Mouse (Mus musculus) thymus, adult 2 months (tissue): ENCODE data around the gene Grxcr1. TPM values are rescaled to one million over a fixed set of nuclear protein-coding genes. Genes with fewer than 3 reads are reported as not detected.

Experiments
- DNase-seq: peaks from one replicate; pipeline ENCODE4 v3.0.0; 2021
- H3K27ac ChIP-seq: fragments of 200-500 bp; 2 replicates; pipeline ENCODE4 v1.5.1; 2012; ENCODE audit warnings: low read length, control low read depth; ENCODE audit not compliant: control insufficient read depth, insufficient read depth
- H3K27me3 ChIP-seq: fragments of 200-500 bp; 2 replicates; pipeline ENCODE4 v1.6.1; 2012; ENCODE audit warnings: mild to moderate bottlenecking, low read length, moderate library complexity, mixed read lengths; ENCODE audit not compliant: control insufficient read depth, insufficient read depth
- H3K36me3 ChIP-seq: fragments of 200-500 bp; 2 replicates; pipeline ENCODE4 v1.6.1; 2012; ENCODE audit warnings: mild to moderate bottlenecking, low read length, moderate library complexity; ENCODE audit not compliant: control insufficient read depth, insufficient read depth
- H3K4me1 ChIP-seq: fragments of 200-500 bp; replicated peaks from 2 replicates; pipeline ENCODE4 v1.6.1; 2012; ENCODE audit warnings: low read length; ENCODE audit not compliant: control insufficient read depth, insufficient read depth
- H3K4me3 ChIP-seq: fragments of 200-500 bp; 2 replicates; pipeline ENCODE4 v1.5.1; 2012; ENCODE audit warnings: mild to moderate bottlenecking, low read length, control low read depth, moderate library complexity; ENCODE audit not compliant: control insufficient read depth, insufficient read depth
- CTCF ChIP-seq: fragments of 200-500 bp; IDR thresholded peaks from 2 replicates; pipeline ENCODE4 v1.5.1; 2012; ENCODE audit warnings: mild to moderate bottlenecking, control low read depth, low read length, moderate library complexity, borderline replicate concordance; ENCODE audit not compliant: control insufficient read depth, poor library complexity, insufficient read depth; ENCODE audit errors: extremely low read depth
- POLR2A ChIP-seq: fragments of 200-500 bp; IDR thresholded peaks from 2 replicates; pipeline ENCODE4 v1.6.1; 2012; ENCODE audit warnings: mild to moderate bottlenecking, low read length, control low read depth, moderate library complexity; ENCODE audit not compliant: control insufficient read depth, poor library complexity, insufficient read depth; ENCODE audit errors: extremely low read depth
- WGBS: fragments of 180-500 bp; shearing (Covaris S2); methylation state at CpG from one replicate; pipeline ENCODE4 v1.1.7; 2018; 5-methylcytosine and 5-hydroxymethylcytosine counted together
- polyA plus RNA-seq: library from polyadenylated mRNA; depleted of rRNA; stranded (reverse); fragments of >200 nt; gene quantifications from 2 replicates; pipeline ENCODE4 v1.2.3, GENCODE M21; 2012

Grxcr1 gene
- polyA plus RNA-seq, 1 experiment: not detected

GRCm38 (mm10) chr5:68070308-68070707 lies 38.7 kb downstream of the Grxcr1 start:
- Histone ChIP-seq H3K27ac (no peak overlapping the region), H3K4me1 (no peaks in the 10 kb centered on the region), H3K4me3 (no peak overlapping the region), H3K36me3 (no peaks in the 10 kb centered on the region), H3K27me3 (no peaks in the 10 kb centered on the region)
- TF ChIP-seq CTCF (no peak), POLR2A (no peak)
- WGBS: 96% methylated on average over 3 of the region's 3 CpGs
- no peak for DNase-seq

GRCm38 (mm10) chr5:68071857-68072256 lies 40.2 kb downstream of the Grxcr1 start:
- TF ChIP-seq POLR2A: no peak
- TF ChIP-seq CTCF: no peak
- WGBS: 94% methylated on average over 4 of the region's 4 CpGs
- H3K4me3 ChIP-seq: no peak overlapping the region
- no peaks in the 10 kb centered on the region for H3K36me3 ChIP-seq
- DNase-seq: no peak
- H3K27ac ChIP-seq: no peak overlapping the region
- H3K4me1 ChIP-seq: no peaks in the 10 kb centered on the region
- no peaks in the 10 kb centered on the region for H3K27me3 ChIP-seq

- WGBS: 73% methylated on average over 7 of the region's 7 CpGs
- H3K27me3 ChIP-seq: no peaks in the 10 kb centered on the region
- no peak overlapping the region for H3K27ac ChIP-seq
- TF ChIP-seq POLR2A (no peak), CTCF (no peak)
- H3K4me1 ChIP-seq: no peaks in the 10 kb centered on the region
- H3K4me3 ChIP-seq: no peak overlapping the region
- no peak for DNase-seq
- no peaks in the 10 kb centered on the region for H3K36me3 ChIP-seq
Measured at GRCm38 (mm10) chr5:68086535-68087098, 55.0 kb downstream of the Grxcr1 start.

GRCm38 (mm10) chr5:68087174-68087573 lies 55.5 kb downstream of the Grxcr1 start:
- Histone ChIP-seq H3K27ac (no peak overlapping the region), H3K4me1 (no peaks in the 10 kb centered on the region), H3K4me3 (no peak overlapping the region), H3K36me3 (no peaks in the 10 kb centered on the region), H3K27me3 (no peaks in the 10 kb centered on the region)
- no peak for DNase-seq
- WGBS: 54% methylated on average over 3 of the region's 3 CpGs
- TF ChIP-seq CTCF (no peak), POLR2A (no peak)

GRCm38 (mm10) chr5:68093085-68093484 lies 61.5 kb downstream of the Grxcr1 start:
- Histone ChIP-seq H3K27ac (no peak overlapping the region), H3K36me3 (no peaks in the 10 kb centered on the region), H3K4me3 (no peak overlapping the region), H3K4me1 (no peaks in the 10 kb centered on the region), H3K27me3 (no peaks in the 10 kb centered on the region)
- TF ChIP-seq POLR2A: no peak
- no peak for TF ChIP-seq CTCF
- no peak for DNase-seq
- 79% methylated on average over 2 of the region's 2 CpGs for WGBS

GRCm38 (mm10) chr5:68097665-68098624 lies 66.3 kb downstream of the Grxcr1 start:
- no peaks in the 10 kb centered on the region for H3K4me1 ChIP-seq
- WGBS: 90% methylated on average over 5 of the region's 5 CpGs
- H3K36me3 ChIP-seq: no peaks in the 10 kb centered on the region
- no peak for DNase-seq
- TF ChIP-seq CTCF (no peak), POLR2A (no peak)
- no peak overlapping the region for H3K4me3 ChIP-seq
- no peaks in the 10 kb centered on the region for H3K27me3 ChIP-seq
- no peak overlapping the region for H3K27ac ChIP-seq
